ENCODE assay signal across 12 mouse cellular contexts in the genomic region with DNA sequence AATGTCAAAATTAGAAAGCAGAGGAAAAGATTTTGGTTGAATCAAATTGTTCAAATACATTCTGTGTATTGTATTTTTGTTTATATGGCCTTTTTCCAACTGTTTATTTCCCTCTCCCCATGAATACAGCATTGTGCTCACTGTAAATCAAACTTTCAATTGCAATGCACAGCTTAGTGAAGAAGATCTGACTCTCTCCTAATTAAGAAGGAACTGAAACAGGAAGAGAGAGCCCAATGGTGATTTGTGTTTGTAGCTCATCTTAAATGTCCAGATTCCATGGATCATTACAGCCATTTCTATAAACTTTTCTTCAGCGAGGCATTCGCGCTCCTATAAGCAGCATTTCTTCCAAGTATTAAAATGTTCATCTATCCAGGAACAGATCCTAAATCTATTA. TPM values are rescaled to one million over a fixed set of nuclear protein-coding genes. Genes with fewer than 3 reads are reported as not detected.
A peak's percentile ranks its signal among the peaks of the same experiment; 100 is the strongest.
DNase-seq lines count a peak whose midpoint lies in the region; ATAC-seq and TF ChIP-seq lines count a peak whose summit lies in the region.
"Had no signal": no experiment of that assay in that cellular context is flagged by ENCODE, and none has a peak within 500 bp of the region (broad histone marks: within the 10 kb centered on the region; RNA-seq: fewer than 3 reads in every experiment).

No protein-coding gene starts in this region.

- no peaks in the 10 kb centered on the region for H3K36me3 ChIP-seq in CH12.LX (replicated peaks in 1 of 2; ENCODE audit: control insufficient read depth in 1 of 2, insufficient read depth in 1 of 2, low read length in 1 of 2)
- no peaks in the 10 kb centered on the region for H3K36me3 ChIP-seq in limb, embryonic 10.5 days
- H3K36me3 ChIP-seq in forebrain, embryonic 16.5 days (ENCODE audit: control insufficient read depth, insufficient read depth): no peaks in the 10 kb centered on the region
- H3K36me3 ChIP-seq: embryonic facial prominence, embryonic 10.5 days; embryonic facial prominence, embryonic 12.5 days; forebrain, embryonic 15.5 days; G1E had no signal

- H3K4me1 ChIP-seq in CH12.LX (ENCODE audit: control insufficient read depth in 1 of 2, insufficient read depth in 2 of 2): peaks cover 0 to 11% of the 10 kb centered on the region in 2 experiments; a peak in 2 of 4 replicates
- H3K4me1 ChIP-seq in limb, embryonic 10.5 days: no peaks in the 10 kb centered on the region
- peaks cover 3% of the 10 kb centered on the region; the same call in 1 of the 2 replicates for H3K4me1 ChIP-seq in forebrain, embryonic 16.5 days (replicated peaks; ENCODE audit: control insufficient read depth, insufficient read depth, low read length)
- H3K4me1 ChIP-seq: embryonic facial prominence, embryonic 10.5 days; embryonic facial prominence, embryonic 12.5 days; forebrain, embryonic 13.5 days had no signal

- no peak for TF ChIP-seq CTCF in CH12.LX (conservative IDR thresholded peaks at IDR 0.05 in 1 of 2, IDR thresholded peaks at IDR 0.05 in 1 of 2; ENCODE audit: low read depth in 2 of 2, low read length in 2 of 2)

- TF ChIP-seq POLR2A in CH12.LX (IDR thresholded peaks at IDR 0.05; ENCODE audit: low read depth, low read length): no peak

- 0 out of 2 replicates have a peak, but pooled peaks have one; percentile 42 for TF ChIP-seq EP300 in CH12.LX (IDR thresholded peaks at IDR 0.05; ENCODE audit: low read length)

- 0 out of 2 replicates have a peak, but pooled peaks have one; percentile 32 for ATAC-seq in common myeloid progenitor, adult 5-6 weeks (replicated peaks; ENCODE audit: low read depth, poor library complexity, severe bottlenecking)
- ATAC-seq in megakaryocyte, adult 5-6 weeks (ENCODE audit: poor library complexity, severe bottlenecking): peak; percentile 69; the same call in 1 of the 2 replicates
- ATAC-seq in forebrain, embryonic 16.5 days: no peak

- H3K9ac ChIP-seq in CH12.LX (ENCODE audit: insufficient read depth, low read depth): no peak overlapping the region
- H3K9ac ChIP-seq in forebrain, embryonic 16.5 days (replicated peaks; ENCODE audit: low read depth, low read length): no peak overlapping the region
- H3K9ac ChIP-seq: embryonic facial prominence, embryonic 12.5 days; forebrain, embryonic 13.5 days; forebrain, embryonic 15.5 days had no signal

- H3K79me2 ChIP-seq in CH12.LX (replicated peaks; ENCODE audit: control insufficient read depth, extremely low read depth, insufficient read depth, poor library complexity, severe bottlenecking): no peaks in the 10 kb centered on the region

- 94% methylated on average over 3 of the region's 3 CpGs for WGBS in limb, embryonic 10.5 days
- 91% methylated on average over 3 of the region's 3 CpGs for WGBS in forebrain, embryonic 16.5 days

- no peaks in the 10 kb centered on the region for H3K27me3 ChIP-seq in CH12.LX (replicated peaks)
- H3K27me3 ChIP-seq in limb, embryonic 10.5 days (ENCODE audit: low read depth, poor library complexity, severe bottlenecking): no peaks in the 10 kb centered on the region
- H3K27me3 ChIP-seq in forebrain, embryonic 16.5 days (replicated peaks; ENCODE audit: control insufficient read depth, insufficient read depth, low read length): no peaks in the 10 kb centered on the region
- H3K27me3 ChIP-seq: embryonic facial prominence, embryonic 12.5 days; forebrain, embryonic 13.5 days; forebrain, embryonic 15.5 days; Patski had no signal

- peak; percentile 9 for DNase-seq in CH12.LX (ENCODE audit: extremely low read depth)
- DNase-seq in limb, embryonic 10.5 days (ENCODE audit: low spot score): no peak
- no peak for DNase-seq in adrenal gland, adult (ENCODE audit: inconsistent age in 2 of 2, low spot score in 1 of 2)

- dilution Hi-C loops in CH12.LX (cut with MboI; ENCODE audit: extremely low pct_ligation_motif_present, extremely low pct_unique_long_range_greater_than_20kb, low sequenced_read_pairs): no loop called here

- no peak overlapping the region for H3K27ac ChIP-seq in CH12.LX (ENCODE audit: insufficient read depth, low read depth)
- H3K27ac ChIP-seq in limb, embryonic 10.5 days: no peak overlapping the region
- H3K27ac ChIP-seq in forebrain, embryonic 16.5 days (ENCODE audit: low read length): no peak overlapping the region
- H3K27ac ChIP-seq: embryonic facial prominence, embryonic 10.5 days; embryonic facial prominence, embryonic 12.5 days; forebrain, embryonic 13.5 days; forebrain, embryonic 15.5 days had no signal

- no peaks in the 10 kb centered on the region for H3K9me3 ChIP-seq in CH12.LX (replicated peaks; ENCODE audit: low read length)
- no peaks in the 10 kb centered on the region for H3K9me3 ChIP-seq in limb, embryonic 10.5 days (replicated peaks)
- H3K9me3 ChIP-seq in forebrain, embryonic 16.5 days (ENCODE audit: control insufficient read depth, low read length): no peaks in the 10 kb centered on the region
- H3K9me3 ChIP-seq: embryonic facial prominence, embryonic 10.5 days; embryonic facial prominence, embryonic 12.5 days; forebrain, embryonic 13.5 days; forebrain, embryonic 15.5 days; G1E had no signal

- H3K4me2 ChIP-seq in CH12.LX (ENCODE audit: insufficient read depth, low read depth, poor library complexity, severe bottlenecking): no peak overlapping the region
- no peak overlapping the region for H3K4me2 ChIP-seq in forebrain, embryonic 16.5 days (ENCODE audit: low read length)
- H3K4me2 ChIP-seq: embryonic facial prominence, embryonic 12.5 days; forebrain, embryonic 13.5 days; forebrain, embryonic 15.5 days had no signal

- no peak for TF ChIP-seq RAD21 in CH12.LX (IDR thresholded peaks at IDR 0.05; ENCODE audit: low read depth, low read length)

- in situ Hi-C loops in CH12.LX (cut with MboI; ENCODE audit: low pct_ligation_motif_present, low pct_unique_long_range_greater_than_20kb, low sequenced_read_pairs): loop anchor here (10.0 kb wide), 1 partner anchor 229 kb away; no protein-coding TSS in a partner anchor

- H3K4me3 ChIP-seq in CH12.LX (replicated peaks in 1 of 3; ENCODE audit: low read depth in 2 of 3, low read length in 2 of 3, poor library complexity in 1 of 3): no peak overlapping the region
- H3K4me3 ChIP-seq in limb, embryonic 10.5 days: no peak overlapping the region
- H3K4me3 ChIP-seq in forebrain, embryonic 16.5 days (replicated peaks; ENCODE audit: low read length): no peak overlapping the region
- H3K4me3 ChIP-seq: embryonic facial prominence, embryonic 10.5 days; embryonic facial prominence, embryonic 12.5 days; forebrain, embryonic 13.5 days; forebrain, embryonic 15.5 days had no signal

TF ChIP-seq in CH12.LX, 34 proteins besides CTCF, POLR2A, EP300 and RAD21:
- no peak for TF ChIP-seq ELF1 (IDR thresholded peaks at IDR 0.05; ENCODE audit: low read depth, low read length)
- TF ChIP-seq IRF4 (IDR thresholded peaks at IDR 0.05; ENCODE audit: low read depth, low read length): 0 out of 2 replicates have a peak, but pooled peaks have one; percentile 20

RNA-seq across cellular contexts. Expression of a gene that starts 57.9 kb away (rescaled TPM):
- total RNA-seq in CH12.LX (2012; rRNA removed) (not detected in 2 replicates), CH12.LX (2014; rRNA removed) (0.03 TPM in 2 replicates)
- not detected in 2 replicates for polyA plus RNA-seq in CH12.LX (2012; ENCODE audit: insufficient read length, low read depth)
- 0.32 and 1.4 TPM in 2 replicates for total RNA-seq in common myeloid progenitor, adult 5-6 weeks (2017)
- 4.4 and 5.5 TPM in 2 replicates for total RNA-seq in megakaryocyte, adult 5-6 weeks (2015)
- 3.3 and 4.2 TPM in 2 replicates for total RNA-seq in megakaryocyte, adult 5-6 weeks (2017)
- 0.05 and 0.30 TPM in 2 replicates for polyA plus RNA-seq in limb, embryonic 10.5 days (2016; fragmentation: Nextera tagmentation; extraction: Ambion mirVana)
- polyA plus RNA-seq in forebrain, embryonic 16.5 days (2015; fragmentation: Nextera tagmentation; extraction: Ambion mirVana): 3.3 and 5.3 TPM in 2 replicates
- polyA plus RNA-seq: G1E had no signal
